Mouse (Mus musculus): Measurements from ENCODE around the gene Zic1. TPM values are rescaled to one million over a fixed set of nuclear protein-coding genes. Genes with fewer than 3 reads are reported as not detected.

Gene Zic1
- total RNA-seq, 2 experiments from 2014 or later: 21.4 to 28.8 TPM

DNA sequence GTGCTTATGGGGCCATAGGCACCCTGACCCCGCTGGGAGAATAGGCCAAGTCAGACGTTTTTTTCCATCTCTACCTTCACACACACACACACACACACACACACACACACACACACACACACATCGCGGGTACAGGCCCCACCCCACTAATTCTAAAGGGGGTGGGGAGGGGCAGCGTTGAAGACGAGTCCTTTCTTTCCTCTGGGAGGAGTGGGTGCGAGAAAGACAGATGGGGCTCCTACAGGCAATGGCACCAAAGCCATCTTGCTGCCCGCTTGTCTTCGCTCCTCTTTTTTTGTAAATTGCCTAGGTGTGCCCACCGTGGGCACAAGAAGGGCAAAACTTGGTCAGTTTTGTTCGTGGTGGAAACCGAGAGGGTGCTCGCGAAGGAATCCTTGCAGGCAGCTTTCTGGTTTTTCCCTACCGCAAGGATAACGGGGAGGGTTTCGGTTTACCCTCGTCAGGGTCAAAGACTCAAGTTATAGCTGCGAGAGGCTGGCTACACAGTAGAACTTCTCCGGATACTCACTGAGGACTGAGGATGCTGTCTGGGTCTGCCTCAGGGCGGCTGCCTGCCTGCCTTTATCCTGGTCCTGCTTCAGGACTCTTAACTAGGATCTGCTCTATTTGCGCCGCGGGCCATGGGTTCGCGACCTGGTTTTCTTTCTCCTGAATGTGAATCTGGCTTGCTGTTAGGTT lies 3.8 kb upstream of the Zic1 start:
- DNase-seq: peak; percentile 78
- intact Hi-C loops (cut with DNase I): no loop called here

DNA sequence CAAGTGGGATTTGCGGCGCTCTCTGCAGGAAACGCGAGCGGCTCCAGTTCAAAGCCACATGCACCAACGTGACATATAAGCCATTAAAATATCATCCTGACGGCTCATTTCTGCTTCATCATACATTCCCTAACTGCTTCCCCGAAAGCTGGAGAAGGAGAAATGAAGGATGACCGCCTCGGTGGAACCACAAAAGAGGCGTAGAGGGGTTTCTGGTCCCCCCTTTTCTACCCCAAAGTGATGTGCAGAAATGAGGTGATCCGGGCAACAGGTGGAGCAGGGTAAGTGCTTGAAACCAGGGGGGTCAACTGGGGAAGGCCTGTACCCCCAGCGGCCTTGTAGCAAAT lies 3.3 kb upstream of the Zic1 start:
- DNase-seq: no peak
- intact Hi-C loops (cut with DNase I): no loop called here

DNA sequence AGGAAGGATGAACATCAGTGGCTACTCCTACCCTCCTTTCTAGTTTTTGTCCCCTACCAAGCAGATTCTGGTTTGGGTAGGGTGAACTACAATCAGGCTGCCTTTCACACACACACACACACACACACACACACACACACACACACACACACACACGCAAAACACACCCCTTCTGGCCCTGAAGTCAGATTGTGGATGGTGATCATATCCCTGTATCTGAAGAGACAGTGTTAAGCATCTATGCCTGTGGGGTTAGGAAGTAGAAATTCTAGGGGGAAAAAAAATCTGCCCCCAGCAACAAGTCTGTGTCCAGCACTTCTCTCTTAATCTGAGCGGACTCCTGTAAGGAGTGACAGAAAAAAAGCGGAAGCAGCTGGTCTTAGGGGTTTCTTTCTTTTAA lies 2.5 kb upstream of the Zic1 start:
- DNase-seq: peak; percentile 58
- intact Hi-C loops (cut with DNase I): no loop called here

DNA sequence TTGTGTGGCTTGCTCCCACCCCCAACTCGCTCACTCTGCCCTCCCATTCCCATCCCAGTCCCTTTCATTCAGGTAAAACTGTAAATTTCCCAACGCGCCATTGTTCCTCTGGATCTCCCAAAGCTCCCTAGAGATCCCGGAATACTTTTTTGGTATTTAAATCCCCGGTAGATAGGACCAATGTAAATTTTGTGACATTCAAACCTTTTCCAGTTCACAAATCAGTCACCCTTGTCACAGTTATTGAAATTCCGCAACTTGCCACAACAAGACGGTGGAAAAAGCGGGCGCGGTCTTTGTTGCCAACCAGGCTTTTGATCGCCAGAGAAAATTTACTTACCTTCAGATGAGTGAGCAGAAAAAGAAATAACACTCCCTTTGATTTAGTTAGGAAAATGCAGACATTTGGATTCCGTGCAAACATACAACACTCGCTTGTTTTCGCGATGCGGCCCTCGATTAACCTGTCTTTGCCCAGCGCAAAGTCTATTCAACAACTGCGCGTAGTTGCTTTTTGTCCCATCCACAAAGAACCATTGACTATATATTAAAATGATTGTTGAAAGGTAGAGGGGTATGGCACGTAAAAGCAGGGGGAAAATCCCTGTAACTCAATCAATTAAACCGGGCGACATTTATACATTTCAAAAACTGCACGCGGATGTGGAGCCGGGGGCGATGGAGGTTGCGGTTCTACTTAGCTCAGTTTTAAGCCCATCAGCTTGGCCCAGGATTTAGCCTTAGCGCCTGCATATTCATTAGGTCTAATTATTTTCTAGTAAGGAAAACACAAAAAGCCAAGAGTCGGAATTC lies 1.6 kb upstream of the Zic1 start:
- no peak for DNase-seq
- intact Hi-C loops (cut with DNase I): no loop called here

DNA sequence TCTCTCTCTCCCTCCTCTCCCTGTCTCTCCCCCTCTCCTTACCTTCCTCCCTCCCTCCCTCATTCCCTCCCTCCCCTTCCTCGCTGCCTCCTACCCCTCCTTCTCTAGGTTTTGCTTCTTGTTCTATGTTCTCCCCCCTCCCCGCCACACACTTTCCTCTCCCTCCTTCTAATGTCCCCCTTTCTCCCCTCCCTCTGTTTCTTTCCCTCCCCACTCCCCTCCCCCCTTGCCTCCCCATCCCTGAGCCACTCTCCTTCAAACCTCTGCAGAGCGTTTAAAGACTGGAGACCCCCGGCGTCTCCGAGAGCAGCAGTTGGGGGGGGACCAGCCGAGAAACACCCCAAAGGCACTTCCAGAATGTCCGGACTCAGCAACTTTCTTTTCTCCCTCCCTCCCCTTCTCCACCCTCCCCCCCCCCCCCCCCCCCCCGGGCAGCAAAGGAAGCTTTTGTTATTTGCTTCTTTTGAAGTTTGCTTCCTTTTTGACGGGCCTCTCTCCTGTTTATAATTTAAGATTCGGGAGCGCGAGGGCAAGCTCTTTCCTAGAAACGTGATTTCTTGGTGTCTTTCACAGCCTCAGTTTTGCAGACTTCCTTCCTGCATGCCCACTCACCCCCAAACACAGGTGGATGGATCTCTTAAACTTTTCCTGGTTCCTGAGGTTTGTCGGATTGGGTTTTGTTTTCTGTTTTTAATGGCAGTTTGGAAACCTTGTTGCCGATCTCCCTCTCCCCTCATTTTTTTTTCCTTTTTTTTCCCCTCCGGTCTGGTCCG lies 802 bp upstream of the Zic1 start:
- DNase-seq: peak; percentile 83
- intact Hi-C loops (cut with DNase I): no loop called here

DNA sequence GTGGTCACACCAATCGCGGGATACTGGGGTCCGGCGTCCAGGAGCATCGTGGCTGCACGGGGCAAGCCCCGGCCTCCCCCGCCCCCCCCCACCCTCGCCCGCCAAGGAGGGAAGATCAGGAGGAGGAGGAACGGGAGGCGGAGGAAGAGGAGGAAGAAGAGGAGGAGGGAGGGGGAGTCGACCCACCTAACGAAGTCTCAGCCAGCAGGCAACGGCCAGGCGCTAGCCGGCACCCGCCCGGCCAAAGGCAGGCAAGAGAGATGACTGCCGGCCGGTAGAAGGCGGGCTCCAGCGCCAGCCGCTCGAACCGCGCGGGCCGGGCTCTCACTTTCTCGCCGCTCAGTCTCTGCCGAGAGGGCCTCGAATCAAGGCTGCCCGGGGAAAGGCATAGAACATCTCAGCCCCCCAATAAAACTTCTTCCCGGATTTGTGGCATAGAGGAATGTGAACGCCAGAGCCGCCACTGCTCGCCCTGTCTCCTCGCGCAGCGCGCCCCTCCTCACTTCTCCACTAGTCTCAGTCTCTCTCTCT lies 574 bp downstream of the Zic1 start:
- intact Hi-C loops (cut with DNase I): no loop called here

DNA sequence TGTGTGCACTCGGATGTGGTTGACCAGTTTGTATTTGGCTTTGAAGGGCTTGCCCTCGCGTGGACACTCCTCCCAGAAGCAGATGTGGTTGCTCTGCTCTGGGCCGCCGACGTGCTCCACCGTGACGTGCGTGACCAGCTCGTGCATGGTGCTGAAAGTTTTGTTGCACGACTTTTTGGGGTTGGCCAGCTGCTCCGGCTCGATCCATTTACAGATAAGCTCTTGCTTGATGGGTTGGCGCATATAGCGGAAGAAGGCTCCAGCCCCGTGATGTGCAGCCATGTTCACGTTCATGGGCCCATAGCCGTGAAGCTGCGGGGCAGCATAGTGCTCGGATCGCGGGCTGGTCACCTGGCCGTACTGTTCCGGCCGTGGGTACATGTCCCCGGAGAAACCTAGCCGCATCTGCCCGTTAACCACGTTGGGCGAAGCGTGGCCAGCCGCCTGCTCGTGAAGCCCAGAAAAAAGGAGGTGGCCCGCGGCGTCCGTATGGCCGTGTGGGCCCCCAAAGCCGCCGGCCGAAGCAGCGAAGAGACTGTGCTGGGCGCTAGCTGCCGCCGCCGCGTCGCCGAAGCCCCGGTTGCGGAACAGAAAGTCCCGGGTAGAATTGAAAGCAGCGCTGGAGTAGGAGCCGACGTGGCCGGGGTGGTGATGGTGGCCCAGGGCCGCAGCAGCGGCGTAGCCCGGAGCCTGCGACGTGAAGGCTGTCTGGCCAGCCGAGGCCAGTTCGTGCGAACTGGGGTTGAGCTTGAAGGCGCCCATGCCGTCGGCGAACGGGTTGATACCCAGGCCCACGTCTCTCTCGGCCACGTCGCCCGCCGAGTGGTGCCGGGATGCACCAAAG lies 1.3 kb downstream of the Zic1 start:
- intact Hi-C loops (cut with DNase I): no loop called here
- DNase-seq: peak; percentile 62

More for the DNA sequence above, 574 bp downstream of the Zic1 start:
- peak; percentile 68 for DNase-seq

DNA sequence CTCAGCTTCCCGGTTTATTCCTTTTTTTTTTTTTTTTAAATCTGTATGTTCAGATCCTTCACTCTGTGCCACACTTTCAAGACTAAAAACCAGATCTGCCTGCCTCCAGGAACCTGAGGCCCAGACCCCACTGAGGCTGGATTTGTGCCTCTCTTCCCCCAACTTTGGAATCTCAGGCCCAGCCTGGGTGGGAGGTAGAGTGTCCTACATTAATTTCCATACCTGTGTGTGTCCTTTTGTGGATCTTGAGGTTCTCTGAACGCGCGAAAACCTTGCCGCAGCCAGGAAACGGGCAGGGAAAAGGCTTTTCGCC lies 1.8 kb downstream of the Zic1 start:
- no peak for DNase-seq
- intact Hi-C loops (cut with DNase I): no loop called here

DNA sequence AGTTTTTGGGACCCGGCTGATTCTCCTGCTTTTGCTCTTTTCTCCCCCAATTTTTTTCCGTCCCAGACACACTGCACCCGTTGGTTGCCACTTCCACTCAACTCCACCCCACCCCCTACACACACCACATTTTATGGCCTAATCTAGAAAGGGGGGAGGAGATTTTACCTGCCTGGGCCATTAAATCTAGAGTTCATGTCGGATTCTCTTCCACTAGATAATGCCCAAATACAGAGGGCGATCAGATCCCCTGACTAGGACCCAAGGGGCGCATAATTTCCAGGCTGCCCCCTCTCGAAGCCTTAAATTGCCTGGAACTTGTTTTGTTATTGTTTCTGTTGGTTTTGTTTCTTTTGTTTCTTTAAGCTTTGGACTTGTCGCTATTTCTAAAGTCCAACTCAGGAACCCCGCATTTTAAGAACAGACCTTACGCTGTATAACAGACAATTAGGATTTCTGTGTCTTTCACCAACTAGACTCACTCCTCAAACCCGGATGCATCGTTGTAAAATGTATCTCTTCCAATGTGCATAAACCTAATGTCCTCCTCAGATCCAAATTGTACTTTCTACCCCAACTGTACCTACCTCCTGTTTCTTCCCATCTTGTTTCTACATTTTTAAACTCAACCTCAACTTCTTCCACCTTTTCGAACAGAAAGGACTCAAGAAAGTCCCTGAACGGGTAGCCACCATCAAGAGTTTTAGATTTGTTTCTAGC lies 2.4 kb downstream of the Zic1 start:
- intact Hi-C loops (cut with DNase I): no loop called here
- DNase-seq: no peak

DNA sequence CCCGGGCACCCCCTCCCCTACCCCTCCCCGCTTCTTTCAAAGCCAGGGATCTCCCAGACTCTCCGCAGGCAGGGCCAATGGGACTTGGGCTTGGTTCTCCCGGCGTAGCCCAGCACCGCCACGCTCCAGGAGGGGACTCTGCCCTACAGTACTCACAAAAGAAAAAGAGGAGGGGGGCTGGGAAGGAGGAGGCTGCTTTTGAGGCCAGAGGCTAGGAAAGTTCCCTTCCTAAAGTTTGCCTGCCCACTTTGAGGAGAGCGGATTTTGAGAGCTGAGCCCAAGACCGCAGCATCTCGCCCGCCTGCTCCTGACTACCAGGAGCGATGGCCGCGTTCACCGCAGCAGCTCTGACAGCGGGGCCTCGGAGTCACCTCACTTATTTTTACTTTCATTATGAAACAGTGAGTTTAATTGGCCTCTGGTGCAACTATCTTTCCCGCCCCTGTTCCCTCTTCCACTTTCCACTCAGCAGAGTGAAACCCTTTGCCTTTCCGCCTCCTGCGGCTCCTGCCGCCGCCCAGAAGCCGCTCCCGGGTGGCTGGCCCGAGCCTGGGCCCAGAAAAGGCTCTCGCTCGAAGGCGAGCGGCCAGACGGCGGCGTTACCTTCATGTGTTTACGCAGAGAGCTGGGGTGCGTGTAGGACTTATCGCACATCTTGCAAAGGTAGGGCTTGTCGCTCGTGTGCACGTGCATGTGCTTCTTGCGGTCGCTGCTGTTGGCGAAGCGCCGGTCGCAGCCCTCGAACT lies 3.6 kb downstream of the Zic1 start, which contains the start of gene Zic4:
Zic4 (plus strand) TSS at position 558 of the 746 bp plus-strand sequence.
- intact Hi-C loops (cut with DNase I): no loop called here

DNA sequence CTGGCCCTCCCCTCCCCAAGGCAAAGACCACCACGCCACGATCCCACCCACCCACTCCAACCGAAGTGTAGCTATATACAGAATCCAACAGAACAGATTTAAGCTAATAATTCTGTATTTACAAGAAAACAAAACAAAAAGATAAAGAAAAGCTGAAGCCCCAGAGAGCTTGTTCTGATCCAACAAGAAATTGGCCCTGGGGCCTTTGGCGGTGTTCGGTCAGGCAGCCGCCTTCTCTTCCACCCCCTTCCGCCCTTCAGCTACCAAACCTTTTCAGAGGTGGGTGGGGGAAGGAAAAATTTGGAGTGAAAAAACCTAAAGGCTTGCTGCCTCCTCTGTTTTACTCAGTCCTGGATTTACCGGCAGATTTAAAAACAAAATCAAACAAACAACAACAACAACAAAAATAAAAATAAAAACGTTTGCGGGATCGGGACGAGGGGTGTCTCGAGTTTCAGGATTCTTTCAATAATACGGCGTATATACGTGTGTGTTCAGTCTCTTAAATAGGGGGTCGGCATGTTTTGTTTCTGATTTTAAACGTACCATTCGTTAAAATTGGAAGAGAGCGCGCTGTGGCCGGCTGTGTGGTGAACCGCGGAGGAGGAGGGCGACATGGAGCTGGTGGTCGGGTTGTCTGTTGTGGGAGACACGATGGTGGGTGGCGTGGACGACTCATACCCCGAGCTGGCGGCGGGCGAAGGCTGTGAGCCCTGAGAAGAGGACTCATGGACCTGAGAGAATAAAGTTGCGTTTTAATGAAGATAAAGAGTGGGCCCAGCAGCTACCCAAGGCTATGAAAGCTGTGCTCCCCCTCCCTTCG lies 4.4 kb downstream of the Zic1 start:
- DNase-seq: peak; percentile 54
- intact Hi-C loops (cut with DNase I): no loop called here

More for the DNA sequence above, 3.6 kb downstream of the Zic1 start, which contains the start of gene Zic4:
- peak; percentile 63 for DNase-seq

DNA sequence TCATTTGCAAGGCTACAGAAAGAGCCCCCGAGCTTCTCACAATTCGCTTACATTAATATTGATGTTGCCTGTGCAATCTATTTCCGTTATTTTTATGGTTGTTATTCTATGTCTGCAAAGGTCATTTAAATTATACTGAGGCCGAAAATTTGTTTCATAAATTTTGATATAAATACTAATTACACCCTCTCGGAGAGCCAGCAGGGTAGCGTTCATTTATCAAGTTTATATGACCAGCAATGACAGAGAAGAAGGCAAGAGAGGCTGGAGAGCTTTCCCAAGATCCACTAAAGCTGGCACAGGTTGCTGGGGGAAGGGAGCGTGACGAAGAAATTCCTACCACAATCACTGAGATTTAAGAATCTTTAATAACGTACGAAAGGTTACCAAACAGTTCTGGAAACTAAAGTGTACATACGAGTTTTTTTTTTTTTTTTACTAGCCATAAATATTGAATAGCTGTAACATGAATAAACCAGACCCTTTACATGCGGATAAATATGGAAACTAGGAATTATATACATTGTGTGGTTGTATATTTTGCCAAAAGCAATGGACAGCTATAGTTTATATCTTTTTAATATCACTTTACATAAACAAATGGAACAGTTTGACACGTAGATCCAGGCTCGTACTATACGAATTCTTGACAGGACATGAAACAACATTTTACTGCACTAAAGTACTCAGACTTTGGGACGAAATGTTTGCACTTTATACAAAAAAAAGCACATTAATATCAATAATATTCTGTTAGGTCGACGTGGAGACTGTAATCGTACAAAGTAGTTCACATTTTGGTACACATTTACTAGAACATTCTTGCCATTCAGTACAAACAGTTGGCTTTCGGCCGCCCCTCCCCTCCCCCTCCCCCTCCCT lies 5.2 kb downstream of the Zic1 start:
- no peak for DNase-seq
- intact Hi-C loops (cut with DNase I): no loop called here

DNA sequence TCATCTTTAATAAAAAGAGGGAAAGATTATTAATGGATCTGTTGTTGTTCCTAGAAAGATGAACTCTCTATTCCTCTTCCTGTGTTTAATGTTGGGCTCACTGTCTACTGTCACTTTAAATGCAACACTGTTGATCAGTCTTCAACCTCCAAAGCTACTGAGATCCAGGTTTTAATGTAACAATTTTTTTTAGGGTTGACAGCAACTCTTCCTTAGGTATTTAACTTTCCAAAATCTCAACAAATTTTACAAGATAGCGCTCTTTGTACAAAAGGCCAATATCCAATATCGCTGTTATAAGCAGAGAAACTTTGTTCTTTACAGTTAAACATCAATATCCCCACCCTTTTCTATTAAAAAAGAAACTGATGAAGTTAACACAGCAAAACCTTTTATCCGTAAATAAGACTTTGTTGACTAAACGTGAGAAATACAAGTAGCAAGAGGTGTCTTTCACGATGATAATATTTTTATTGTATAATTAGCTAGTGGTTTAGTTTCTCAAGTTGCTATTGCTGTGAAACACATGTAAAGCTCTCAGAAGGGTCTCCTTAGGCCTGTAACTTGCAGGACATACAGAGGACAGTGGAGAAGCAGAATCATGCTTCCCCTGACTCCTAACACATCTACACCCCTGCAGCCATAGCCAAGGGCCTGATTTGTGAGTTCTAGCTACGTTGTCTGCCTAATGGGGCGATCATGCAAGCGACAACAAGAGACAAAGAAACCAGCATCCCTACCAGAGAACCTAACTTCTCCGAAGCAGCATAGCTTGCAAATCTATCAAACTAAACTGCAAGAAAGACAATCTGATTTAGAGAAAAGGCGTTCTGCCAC lies 6.5 kb downstream of the Zic1 start:
- no peak for DNase-seq
- intact Hi-C loops (cut with DNase I): no loop called here

DNA sequence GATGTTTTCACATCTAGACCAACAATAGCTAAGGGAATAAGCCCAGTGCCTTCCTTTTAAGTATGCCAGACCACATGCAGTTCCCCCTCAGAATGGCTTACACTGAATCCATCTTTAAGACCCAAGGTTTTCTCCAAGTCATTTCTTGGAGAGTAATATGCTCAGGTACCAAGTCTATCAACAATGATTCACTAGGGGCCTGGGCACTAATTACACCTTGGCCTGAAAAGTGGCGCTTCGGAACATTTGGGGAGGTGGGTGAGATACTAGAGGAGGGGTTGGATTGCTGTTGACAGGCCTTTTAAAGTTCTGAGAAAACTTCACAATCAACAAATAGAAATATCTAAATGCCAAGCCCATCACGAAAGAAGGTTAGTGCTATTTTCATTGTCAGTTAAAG lies 8.3 kb downstream of the Zic1 start:
- intact Hi-C loops (cut with DNase I): no loop called here

DNA sequence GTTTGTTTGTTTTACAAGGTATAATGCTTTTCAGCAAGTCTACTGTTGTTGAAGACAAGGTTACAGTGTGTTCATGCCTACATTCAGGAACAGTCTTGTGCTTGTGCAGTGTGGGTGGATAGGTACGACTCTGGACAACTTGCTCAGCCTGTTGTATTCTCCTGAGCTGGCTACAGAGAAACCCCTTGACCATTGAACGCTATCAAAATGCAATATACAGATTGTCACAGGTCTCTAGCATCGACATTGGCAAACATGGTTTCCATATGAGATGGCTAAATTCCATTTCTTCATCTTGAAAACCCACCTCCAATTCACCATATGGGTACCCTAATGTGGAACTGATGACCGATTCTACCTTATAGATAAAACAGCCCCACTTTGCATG lies 9.3 kb downstream of the Zic1 start:
- intact Hi-C loops (cut with DNase I): no loop called here
- no peak for DNase-seq

More for the DNA sequence above, 8.3 kb downstream of the Zic1 start:
- no peak for DNase-seq

DNA sequence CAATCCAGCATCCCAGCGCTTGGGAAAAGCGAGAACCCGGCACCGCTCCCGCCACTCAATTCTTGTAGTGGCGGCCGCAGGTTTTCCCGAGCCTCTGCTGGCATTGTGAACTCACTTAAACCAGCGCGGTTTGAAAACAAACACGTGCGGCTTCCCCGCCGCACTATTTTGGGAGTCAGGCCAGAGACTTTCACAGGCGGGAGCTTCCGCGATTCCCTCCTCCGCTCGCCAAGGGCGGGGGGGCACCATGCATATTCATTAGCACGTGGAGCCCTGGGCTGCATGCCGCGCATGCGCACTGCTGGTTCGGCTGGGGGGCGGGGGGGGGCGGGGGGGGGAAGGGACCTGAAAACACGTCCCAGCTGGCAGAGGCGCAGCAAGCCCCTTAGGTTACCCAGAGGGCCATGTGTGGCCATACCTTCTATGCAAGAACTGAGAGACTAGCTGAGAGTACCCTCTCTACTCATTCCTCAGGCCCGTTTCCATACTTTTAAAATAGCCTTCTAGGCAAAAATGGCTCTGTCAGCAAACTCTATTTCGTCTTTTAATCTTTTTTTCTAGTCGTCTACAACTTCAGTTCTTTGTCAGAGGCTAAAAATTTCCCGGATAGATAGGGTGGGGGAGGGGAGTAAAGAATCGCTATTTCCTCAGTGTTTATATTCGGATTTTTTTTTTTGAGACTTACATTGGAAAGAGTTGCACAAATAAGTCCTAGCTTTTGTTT lies 9.8 kb downstream of the Zic1 start:
- intact Hi-C loops (cut with DNase I): no loop called here
- DNase-seq: peak; percentile 98

Measured in left cerebral cortex, postnatal 4 days (tissue).